Mouse (Mus musculus) ES-Bruce4 (cell line): ENCODE measurements around the gene Rprd1b. TPM values are rescaled to one million over a fixed set of nuclear protein-coding genes. Genes with fewer than 3 reads are reported as not detected.

Experiments
- H3K27ac ChIP-seq: 2 replicates; pipeline ENCODE4 v1.5.1; 2012; ENCODE audit warnings: low read length, inconsistent platforms; ENCODE audit not compliant: insufficient read depth
- H3K27me3 ChIP-seq: 2 replicates; pipeline ENCODE4 v1.6.1; 2012; ENCODE audit warnings: mild to moderate bottlenecking, low read length, inconsistent platforms; ENCODE audit not compliant: control insufficient read depth, poor library complexity, insufficient read depth, severe bottlenecking
- H3K36me3 ChIP-seq: 2 replicates; pipeline ENCODE4 v1.6.1; 2012; ENCODE audit warnings: inconsistent platforms, mild to moderate bottlenecking, low read length, moderate library complexity; ENCODE audit not compliant: control insufficient read depth, poor library complexity, insufficient read depth, severe bottlenecking
- H3K4me1 ChIP-seq: one replicate; pipeline ENCODE4 v1.8.1; 2011; ENCODE audit warnings: low read length; ENCODE audit not compliant: control insufficient read depth, insufficient read depth
- H3K4me3 ChIP-seq: 2 replicates; pipeline ENCODE4 v1.5.1; 2011; ENCODE audit warnings: low read depth, mild to moderate bottlenecking, low read length
- H3K9ac ChIP-seq: 2 replicates; pipeline ENCODE4 v1.6.1; 2012; ENCODE audit warnings: low read depth, mild to moderate bottlenecking, inconsistent platforms; ENCODE audit not compliant: poor library complexity, severe bottlenecking
- H3K9me3 ChIP-seq: replicated peaks from 2 replicates; pipeline ENCODE4 v1.6.1; 2012; ENCODE audit warnings: mild to moderate bottlenecking, low read length, inconsistent platforms; ENCODE audit not compliant: control insufficient read depth, poor library complexity, insufficient read depth, severe bottlenecking
- CTCF ChIP-seq: IDR thresholded peaks from one replicate; pipeline ENCODE4 v1.8.1; 2011; ENCODE audit warnings: low read depth, low read length
- EP300 ChIP-seq: IDR thresholded peaks from 2 replicates; pipeline ENCODE4 v1.6.1; 2011; ENCODE audit warnings: low read depth, low read length; ENCODE audit not compliant: insufficient read depth
- POLR2A ChIP-seq: IDR thresholded peaks from one replicate; pipeline ENCODE4 v1.8.1; 2011; ENCODE audit warnings: low read length; ENCODE audit not compliant: insufficient read depth
- polyA plus RNA-seq: library from polyadenylated mRNA; stranded (reverse); fragments of >200 nt; gene quantifications from 2 replicates; pipeline ENCODE4 v1.2.4, GENCODE M21; 2011; ENCODE audit warnings: low read depth; ENCODE audit not compliant: missing spikeins, insufficient read depth, insufficient read length

Gene Rprd1b
- polyA plus RNA-seq, 1 experiment: 18.6 TPM

GRCm38 (mm10) chr2:158035813-158036212 lies 7.5 kb downstream of the Rprd1b start:
- no peaks in the 10 kb centered on the region for H3K9me3 ChIP-seq

GRCm38 (mm10) chr2:158036408-158036807 lies 8.1 kb downstream of the Rprd1b start:
- no peak overlapping the region for H3K27ac ChIP-seq
- no peaks in the 10 kb centered on the region for H3K4me1 ChIP-seq
- no peak overlapping the region for H3K9ac ChIP-seq
- H3K4me3 ChIP-seq: no peak overlapping the region
- H3K36me3 ChIP-seq: no peaks in the 10 kb centered on the region
- no peaks in the 10 kb centered on the region for H3K9me3 ChIP-seq
- H3K27me3 ChIP-seq: no peaks in the 10 kb centered on the region
- TF ChIP-seq EP300 (no peak), POLR2A (no peak), CTCF (no peak)

More at GRCm38 (mm10) chr2:158035813-158036212, 7.5 kb downstream of the Rprd1b start:
- H3K4me1 ChIP-seq: no peaks in the 10 kb centered on the region
- no peak overlapping the region for H3K9ac ChIP-seq
- no peaks in the 10 kb centered on the region for H3K36me3 ChIP-seq
- TF ChIP-seq CTCF (no peak), EP300 (no peak), POLR2A (no peak)
- H3K27ac ChIP-seq: no peak overlapping the region
- H3K4me3 ChIP-seq: no peak overlapping the region
- no peaks in the 10 kb centered on the region for H3K27me3 ChIP-seq

DNA sequence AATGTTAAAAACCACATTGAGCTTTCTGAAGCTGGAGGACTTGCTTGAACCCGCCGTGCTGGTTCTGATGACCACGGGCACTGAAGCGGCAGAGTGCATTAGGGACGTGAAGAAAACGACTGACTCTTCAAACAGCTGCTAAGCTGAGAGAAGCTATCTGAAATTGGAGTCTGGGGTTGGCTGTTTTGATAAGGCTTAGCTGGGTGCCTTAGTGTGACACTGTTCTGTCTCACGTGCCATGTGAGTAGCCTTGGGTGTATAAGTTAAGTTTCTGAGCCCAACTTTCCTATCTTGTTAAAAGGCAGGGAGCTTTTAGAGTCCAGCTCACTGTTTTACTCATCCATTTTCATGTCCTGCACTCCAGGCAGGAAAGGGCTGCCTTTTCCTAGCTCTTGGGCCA lies 8.7 kb downstream of the Rprd1b start:
- TF ChIP-seq POLR2A (no peak), CTCF (no peak), EP300 (no peak)
- H3K4me1 ChIP-seq: no peaks in the 10 kb centered on the region
- H3K27me3 ChIP-seq: no peaks in the 10 kb centered on the region
- H3K9ac ChIP-seq: no peak overlapping the region
- no peak overlapping the region for H3K27ac ChIP-seq
- H3K4me3 ChIP-seq: no peak overlapping the region
- H3K9me3 ChIP-seq: no peaks in the 10 kb centered on the region
- no peaks in the 10 kb centered on the region for H3K36me3 ChIP-seq

DNA sequence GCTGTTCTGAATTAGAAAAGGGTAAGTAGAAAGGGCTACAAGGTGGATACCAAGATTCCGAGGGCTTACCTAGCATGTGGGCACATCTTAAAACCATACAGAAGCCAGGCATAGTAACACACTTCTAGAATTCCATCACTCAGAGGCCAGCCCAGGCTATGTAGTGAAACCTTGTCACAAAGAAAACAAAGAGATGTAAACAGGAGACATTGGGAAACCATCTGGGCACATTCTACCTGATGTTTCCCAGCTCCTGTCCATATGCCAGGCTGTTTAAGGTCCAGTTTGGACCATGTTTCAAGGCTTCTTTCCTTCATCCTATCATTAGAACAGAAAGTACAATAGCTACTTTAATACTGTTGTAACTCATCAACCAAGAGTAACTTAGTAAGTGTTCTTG lies 9.3 kb downstream of the Rprd1b start:
- Histone ChIP-seq H3K36me3 (no peaks in the 10 kb centered on the region), H3K27me3 (no peaks in the 10 kb centered on the region), H3K9ac (no peak overlapping the region), H3K9me3 (no peaks in the 10 kb centered on the region), H3K27ac (no peak overlapping the region), H3K4me1 (no peaks in the 10 kb centered on the region), H3K4me3 (no peak overlapping the region)
- TF ChIP-seq POLR2A: no peak
- TF ChIP-seq CTCF: no peak
- TF ChIP-seq EP300: no peak

- Histone ChIP-seq H3K4me1 (no peaks in the 10 kb centered on the region), H3K36me3 (peaks cover 6% of the 10 kb centered on the region; the same call in 1 of the 2 replicates), H3K27ac (no peak overlapping the region), H3K9ac (no peak overlapping the region), H3K27me3 (no peaks in the 10 kb centered on the region), H3K4me3 (no peak overlapping the region), H3K9me3 (no peaks in the 10 kb centered on the region)
- TF ChIP-seq EP300 (no peak), POLR2A (no peak), CTCF (no peak)
Observed at GRCm38 (mm10) chr2:158039662-158040061, 11.4 kb downstream of the Rprd1b start.

DNA sequence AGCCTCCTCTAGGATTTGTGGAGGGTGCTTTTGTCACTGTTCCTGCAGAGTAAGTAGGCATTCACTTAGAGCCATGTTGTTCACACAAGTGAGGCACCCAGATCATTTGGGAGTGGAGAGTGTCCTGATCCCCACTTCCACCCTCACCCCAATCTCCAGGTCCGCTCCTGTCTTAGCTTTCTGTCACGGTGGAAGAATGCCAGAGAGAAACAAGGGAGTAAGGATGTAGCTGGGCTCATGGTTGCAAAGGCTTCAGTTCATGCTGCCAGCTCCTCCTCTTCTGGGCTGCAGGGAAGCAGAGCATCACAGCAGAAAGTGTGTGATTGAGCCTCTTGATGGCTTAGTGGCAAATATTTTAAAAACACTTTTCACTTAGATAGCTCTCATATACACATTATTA lies 12.1 kb downstream of the Rprd1b start:
- Histone ChIP-seq H3K27me3 (no peaks in the 10 kb centered on the region), H3K27ac (no peak overlapping the region), H3K9me3 (no peaks in the 10 kb centered on the region), H3K4me3 (no peak overlapping the region), H3K36me3 (peaks cover 6% of the 10 kb centered on the region; the same call in 1 of the 2 replicates), H3K4me1 (no peaks in the 10 kb centered on the region), H3K9ac (no peak overlapping the region)
- no peak for TF ChIP-seq EP300
- TF ChIP-seq POLR2A: no peak
- TF ChIP-seq CTCF: no peak
